Mouse (Mus musculus): ENCODE data around the gene Crxos. TPM values are rescaled to one million over a fixed set of nuclear protein-coding genes. Genes with fewer than 3 reads are reported as not detected.
A peak's percentile ranks its signal among the peaks of the same experiment; 100 is the strongest.

The Crxos gene
- polyA plus RNA-seq, 1 experiment from 2014 or later = not detected

GRCm38 (mm10) chr7:15921796-15922195 lies 39.4 kb downstream of the Crxos start:
- H3K4me2 ChIP-seq = peak overlapping the region; percentile 89
- no peaks in the 10 kb centered on the region for H3K27me3 ChIP-seq
- H3K9ac ChIP-seq = peak overlapping the region; percentile 81
- no peaks in the 10 kb centered on the region for H3K9me3 ChIP-seq (replicated peaks)
- peak overlapping the region; percentile 82 for H3K4me3 ChIP-seq (replicated peaks)
- WGBS (ENCODE audit: insufficient replicate concordance) = under 1% methylated on average over 10 of the region's 10 CpGs
- peak overlapping the region; percentile 84 for H3K27ac ChIP-seq (replicated peaks)
- H3K4me1 ChIP-seq (replicated peaks) = peaks cover 47% of the 10 kb centered on the region
- ATAC-seq (ENCODE audit: insufficient read depth) = peak; percentile 46
- peaks cover 31% of the 10 kb centered on the region for H3K36me3 ChIP-seq (replicated peaks)

GRCm38 (mm10) chr7:15922220-15922773 lies 39.9 kb downstream of the Crxos start, which contains the start of gene Selenow:
Selenow (minus strand) TSS chr7:15922402.
- Histone ChIP-seq H3K4me1 (replicated peaks) (peaks cover 47% of the 10 kb centered on the region), H3K9me3 (replicated peaks) (no peaks in the 10 kb centered on the region), H3K36me3 (replicated peaks) (peaks cover 26% of the 10 kb centered on the region), H3K27me3 (no peaks in the 10 kb centered on the region), H3K27ac (replicated peaks) (peak within 1 kb of the TSS; percentile 84), H3K9ac (peak within 1 kb of the TSS; percentile 81), H3K4me3 (replicated peaks) (peak within 1 kb of the TSS; percentile 82), H3K4me2 (peak within 1 kb of the TSS; percentile 89)
- 0% methylated on average over 33 of the region's 33 CpGs for WGBS (ENCODE audit: insufficient replicate concordance)
- peak; percentile 98 for ATAC-seq (ENCODE audit: insufficient read depth)

GRCm38 (mm10) chr7:15929910-15930309 lies 47.5 kb downstream of the Crxos start:
- peak; percentile 78 for ATAC-seq (ENCODE audit: insufficient read depth)
- no peak overlapping the region; the same call in 1 of the 2 replicates for H3K4me2 ChIP-seq
- H3K27ac ChIP-seq (replicated peaks) = no peak overlapping the region
- WGBS (ENCODE audit: insufficient replicate concordance) = 27% methylated on average over 4 of the region's 4 CpGs
- no peak overlapping the region for H3K9ac ChIP-seq
- peaks cover 5% of the 10 kb centered on the region for H3K4me1 ChIP-seq (replicated peaks)
- H3K4me3 ChIP-seq (replicated peaks) = no peak overlapping the region
- H3K27me3 ChIP-seq = no peaks in the 10 kb centered on the region; the same call in none of the 2 replicates
- no peaks in the 10 kb centered on the region for H3K36me3 ChIP-seq (replicated peaks)
- no peaks in the 10 kb centered on the region for H3K9me3 ChIP-seq (replicated peaks)

- Histone ChIP-seq H3K9me3 (replicated peaks) (no peaks in the 10 kb centered on the region), H3K27me3 (no peaks in the 10 kb centered on the region; the same call in none of the 2 replicates), H3K36me3 (replicated peaks) (no peaks in the 10 kb centered on the region), H3K4me3 (replicated peaks) (no peak overlapping the region), H3K9ac (no peak overlapping the region), H3K27ac (replicated peaks) (no peak overlapping the region), H3K4me1 (replicated peaks) (peaks cover 5% of the 10 kb centered on the region), H3K4me2 (no peak overlapping the region)
- 36% methylated on average over 2 of the region's 2 CpGs for WGBS (ENCODE audit: insufficient replicate concordance)
- ATAC-seq (ENCODE audit: insufficient read depth) = no peak
Observed at GRCm38 (mm10) chr7:15930543-15930942, 48.1 kb downstream of the Crxos start.

- peaks cover 6% of the 10 kb centered on the region for H3K36me3 ChIP-seq (replicated peaks)
- H3K9ac ChIP-seq = no peak overlapping the region
- H3K4me2 ChIP-seq = no peak overlapping the region
- WGBS (ENCODE audit: insufficient replicate concordance) = 47% methylated on average over 3 of the region's 3 CpGs
- H3K27me3 ChIP-seq = no peaks in the 10 kb centered on the region; the same call in none of the 2 replicates
- H3K9me3 ChIP-seq (replicated peaks) = no peaks in the 10 kb centered on the region
- no peak overlapping the region for H3K4me3 ChIP-seq (replicated peaks)
- H3K4me1 ChIP-seq (replicated peaks) = peaks cover 5% of the 10 kb centered on the region
- H3K27ac ChIP-seq (replicated peaks) = no peak overlapping the region
- no peak for ATAC-seq (ENCODE audit: insufficient read depth)
Observed at GRCm38 (mm10) chr7:15931635-15932034, 49.2 kb downstream of the Crxos start.

- Histone ChIP-seq H3K27ac (replicated peaks) (no peak overlapping the region), H3K4me1 (replicated peaks) (peaks cover 5% of the 10 kb centered on the region)
- 22% methylated on average over 16 of the region's 16 CpGs for WGBS (ENCODE audit: insufficient replicate concordance)
Observed at GRCm38 (mm10) chr7:15933437-15934359, 51.3 kb downstream of the Crxos start.

DNA sequence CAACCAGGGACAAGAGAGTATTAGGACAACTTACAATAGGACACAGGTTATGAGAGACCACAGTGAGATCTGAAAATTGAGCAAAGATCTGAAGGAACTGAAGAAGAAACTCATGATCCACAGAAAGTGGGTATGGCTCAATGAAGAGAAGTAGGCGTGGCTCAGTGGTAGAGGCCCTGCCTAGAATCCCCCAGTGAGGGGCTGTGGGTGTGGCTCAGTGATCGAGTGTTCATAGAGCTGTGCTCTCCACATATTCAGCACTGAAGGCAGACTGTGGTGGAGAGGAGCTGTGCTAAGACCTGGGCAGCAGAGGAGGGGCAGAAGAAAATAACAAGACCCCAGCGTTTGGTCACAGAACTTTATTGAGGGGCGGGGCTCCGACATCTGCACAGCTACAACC lies 55.1 kb downstream of the Crxos start:
- H3K27ac ChIP-seq (replicated peaks) = no peak overlapping the region
- H3K9ac ChIP-seq = no peak overlapping the region
- peaks cover 64% of the 10 kb centered on the region for H3K36me3 ChIP-seq (replicated peaks)
- no peaks in the 10 kb centered on the region for H3K4me1 ChIP-seq (replicated peaks)
- H3K27me3 ChIP-seq = no peaks in the 10 kb centered on the region; the same call in 1 of the 2 replicates
- WGBS (ENCODE audit: insufficient replicate concordance) = 58% methylated on average over 5 of the region's 5 CpGs
- no peaks in the 10 kb centered on the region for H3K9me3 ChIP-seq (replicated peaks)
- ATAC-seq (ENCODE audit: insufficient read depth) = no peak
- no peak overlapping the region for H3K4me2 ChIP-seq
- H3K4me3 ChIP-seq (replicated peaks) = no peak overlapping the region

More at GRCm38 (mm10) chr7:15933437-15934359, 51.3 kb downstream of the Crxos start:
- Histone ChIP-seq H3K9me3 (replicated peaks) (no peaks in the 10 kb centered on the region), H3K4me2 (no peak overlapping the region), H3K4me3 (replicated peaks) (no peak overlapping the region), H3K9ac (no peak overlapping the region), H3K36me3 (replicated peaks) (peaks cover 26% of the 10 kb centered on the region), H3K27me3 (no peaks in the 10 kb centered on the region; the same call in none of the 2 replicates)
- no peak for ATAC-seq (ENCODE audit: insufficient read depth)

GRCm38 (mm10) chr7:15938621-15939020 lies 56.2 kb downstream of the Crxos start:
- no peak overlapping the region for H3K4me2 ChIP-seq
- peaks cover 75% of the 10 kb centered on the region for H3K36me3 ChIP-seq (replicated peaks)
- H3K27me3 ChIP-seq = no peaks in the 10 kb centered on the region
- H3K9ac ChIP-seq = no peak overlapping the region
- ATAC-seq (ENCODE audit: insufficient read depth) = no peak
- H3K9me3 ChIP-seq (replicated peaks) = no peaks in the 10 kb centered on the region
- H3K4me3 ChIP-seq (replicated peaks) = no peak overlapping the region
- H3K4me1 ChIP-seq (replicated peaks) = peaks cover 6% of the 10 kb centered on the region; the same call in 1 of the 2 replicates
- 78% methylated on average over 3 of the region's 3 CpGs for WGBS (ENCODE audit: insufficient replicate concordance)
- H3K27ac ChIP-seq (replicated peaks) = no peak overlapping the region

DNA sequence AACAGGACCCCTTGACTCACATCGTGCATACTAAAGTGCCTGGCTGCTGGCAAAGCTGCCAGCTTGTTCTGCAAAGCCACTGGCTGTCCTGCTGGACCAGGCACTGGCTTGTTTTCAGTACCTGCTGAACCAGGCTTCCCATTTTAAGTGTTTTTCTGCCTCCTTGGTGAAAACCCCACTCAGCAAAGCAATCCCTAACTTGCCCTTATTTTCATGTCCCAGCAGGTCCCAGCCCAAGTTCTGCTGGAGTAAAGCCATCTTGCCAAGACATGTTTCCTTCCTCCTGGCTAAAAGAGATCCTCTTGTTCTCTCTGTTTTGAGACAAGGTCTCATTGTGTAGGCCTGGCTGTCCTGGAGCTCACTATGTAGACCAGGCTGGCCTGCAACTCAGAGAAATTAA lies 61.9 kb downstream of the Crxos start:
- no peak for ATAC-seq (ENCODE audit: insufficient read depth)
- Histone ChIP-seq H3K27me3 (no peaks in the 10 kb centered on the region), H3K4me3 (replicated peaks) (no peak overlapping the region), H3K36me3 (replicated peaks) (peaks cover 54% of the 10 kb centered on the region), H3K9ac (no peak overlapping the region), H3K27ac (replicated peaks) (no peak overlapping the region), H3K9me3 (replicated peaks) (no peaks in the 10 kb centered on the region), H3K4me2 (peak overlapping the region; percentile 77), H3K4me1 (replicated peaks) (peaks cover 52% of the 10 kb centered on the region)
- 92% methylated on average over 1 of the region's 1 CpGs for WGBS (ENCODE audit: insufficient replicate concordance)

GRCm38 (mm10) chr7:15945211-15945610 lies 62.8 kb downstream of the Crxos start:
- H3K27ac ChIP-seq (replicated peaks) = peak overlapping the region; percentile 95; the same call in 1 of the 2 replicates
- peak overlapping the region; percentile 81 for H3K4me3 ChIP-seq (replicated peaks)
- peaks cover 45% of the 10 kb centered on the region for H3K36me3 ChIP-seq (replicated peaks)
- H3K4me2 ChIP-seq = peak overlapping the region; percentile 77
- no peaks in the 10 kb centered on the region for H3K9me3 ChIP-seq (replicated peaks)
- H3K9ac ChIP-seq = peak overlapping the region; percentile 79
- peaks cover 60% of the 10 kb centered on the region for H3K4me1 ChIP-seq (replicated peaks)
- 1% methylated on average over 8 of the region's 8 CpGs for WGBS (ENCODE audit: insufficient replicate concordance)
- H3K27me3 ChIP-seq = 0 out of 2 replicates have a peak, but pooled peaks cover 4% of the 10 kb centered on the region
- no peak for ATAC-seq (ENCODE audit: insufficient read depth)
